Mouse (Mus musculus) liver, embryonic 13.5 days (tissue): ENCODE data around the gene Asap2. TPM values are rescaled to one million over a fixed set of nuclear protein-coding genes. Genes with fewer than 3 reads are reported as not detected.

Experiments
- ATAC-seq: fragments of 200-750 bp; cut with Nextera tagmentation; 2 replicates; pipeline ENCODE4 v1.8.0; 2017; ENCODE audit warnings: low read depth, mild to moderate bottlenecking, moderate number of reproducible peaks, moderate library complexity
- DNase-seq: peaks from one replicate; pipeline ENCODE4 v3.0.0; 2022
- H3K27ac ChIP-seq: fragments of 300-500 bp; sonication (generic); 2 replicates; pipeline ENCODE4 v1.5.1; 2015; ENCODE audit warnings: moderate library complexity, mild to moderate bottlenecking, inconsistent platforms
- H3K27me3 ChIP-seq: fragments of 300-500 bp; sonication (generic); 2 replicates; pipeline ENCODE4 v1.6.1; 2015; ENCODE audit warnings: mild to moderate bottlenecking, inconsistent platforms
- H3K36me3 ChIP-seq: fragments of 300-500 bp; sonication (generic); 2 replicates; pipeline ENCODE4 v1.6.1; 2015; ENCODE audit warnings: mild to moderate bottlenecking, inconsistent platforms
- H3K4me1 ChIP-seq: fragments of 300-500 bp; sonication (generic); replicated peaks from 2 replicates; pipeline ENCODE4 v1.6.1; 2015; ENCODE audit warnings: inconsistent platforms
- H3K4me2 ChIP-seq: fragments of 300-500 bp; sonication (generic); 2 replicates; pipeline ENCODE4 v1.6.1; 2015; ENCODE audit warnings: inconsistent platforms, mild to moderate bottlenecking, moderate library complexity
- H3K4me3 ChIP-seq: fragments of 300-500 bp; sonication (generic); replicated peaks from 2 replicates; pipeline ENCODE4 v1.5.1; 2015; ENCODE audit warnings: mild to moderate bottlenecking, inconsistent platforms
- H3K9ac ChIP-seq: fragments of 300-500 bp; sonication (generic); 2 replicates; pipeline ENCODE4 v1.6.1; 2015; ENCODE audit warnings: mild to moderate bottlenecking, inconsistent platforms
- H3K9me3 ChIP-seq: fragments of 300-500 bp; sonication (generic); replicated peaks from 2 replicates; pipeline ENCODE4 v1.6.1; 2016; ENCODE audit warnings: inconsistent platforms
- WGBS: fragments of 180-500 bp; shearing (Covaris S2); methylation state at CpG from one replicate; pipeline ENCODE4 v1.1.7; 2015; ENCODE audit not compliant: insufficient replicate concordance; 5-methylcytosine and 5-hydroxymethylcytosine counted together
- polyA plus RNA-seq: library from polyadenylated mRNA; unstranded; fragments of >200 nt; fragmentation: Nextera tagmentation; extraction: Ambion mirVana; gene quantifications from 2 replicates; pipeline ENCODE4 v1.2.1, GENCODE M21; 2015

Gene Asap2
- polyA plus RNA-seq, 1 experiment from 2014 or later: 1.1 TPM

DNA sequence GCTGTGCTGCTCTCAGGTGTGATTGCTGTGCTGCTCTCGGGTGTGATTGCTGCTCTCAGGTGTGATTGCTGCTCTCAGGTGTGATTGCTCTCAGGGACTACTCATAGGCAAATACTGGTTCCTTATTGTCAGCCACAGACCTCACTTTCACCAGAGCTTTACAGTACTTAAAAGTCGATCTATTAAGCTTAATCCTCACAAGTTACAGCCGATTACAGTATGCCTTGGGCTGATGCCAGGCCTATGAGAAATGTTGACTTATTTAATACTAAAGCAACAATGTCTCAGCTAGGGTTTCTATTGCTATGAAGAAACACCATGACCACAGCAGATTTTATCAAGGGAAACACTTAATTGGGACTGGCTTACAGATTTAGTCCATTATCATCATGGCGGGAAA is 206.2 kb downstream of the Asap2 start:
- Histone ChIP-seq H3K36me3 (no peaks in the 10 kb centered on the region), H3K27ac (no peak overlapping the region), H3K4me1 (peaks cover 41% of the 10 kb centered on the region), H3K9me3 (no peaks in the 10 kb centered on the region), H3K27me3 (no peaks in the 10 kb centered on the region), H3K4me3 (no peak overlapping the region), H3K4me2 (no peak overlapping the region), H3K9ac (no peak overlapping the region)
- DNase-seq (no peak), ATAC-seq (no peak)
- WGBS: 67% methylated on average over 4 of the region's 4 CpGs

DNA sequence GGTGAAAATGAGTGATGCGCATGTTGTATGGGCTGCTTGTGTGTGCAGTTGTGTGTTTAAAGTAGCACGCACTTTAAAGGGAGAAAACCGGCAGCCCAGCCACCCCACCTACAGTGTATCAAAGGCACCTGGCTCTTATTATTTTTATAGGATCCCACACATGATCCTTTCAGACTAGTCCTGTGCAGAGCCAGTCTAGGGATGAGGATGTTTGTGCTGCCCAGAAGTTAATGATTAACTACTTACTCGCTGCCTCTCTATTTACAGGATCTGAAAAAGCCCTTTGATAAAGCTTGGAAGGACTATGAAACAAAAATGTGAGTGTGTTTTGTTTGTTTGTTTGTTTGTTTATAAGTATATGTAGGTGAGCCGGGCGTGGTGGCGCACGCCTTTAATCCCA is 210.4 kb downstream of the Asap2 start:
- no peak overlapping the region for H3K4me3 ChIP-seq
- no peak overlapping the region for H3K9ac ChIP-seq
- DNase-seq (no peak), ATAC-seq (peak; percentile 35; the same call in 1 of the 2 replicates)
- peaks cover 51% of the 10 kb centered on the region for H3K4me1 ChIP-seq
- WGBS: 87% methylated on average over 8 of the region's 8 CpGs
- no peaks in the 10 kb centered on the region for H3K27me3 ChIP-seq
- no peak overlapping the region for H3K27ac ChIP-seq
- no peak overlapping the region for H3K4me2 ChIP-seq
- no peaks in the 10 kb centered on the region for H3K9me3 ChIP-seq
- H3K36me3 ChIP-seq: no peaks in the 10 kb centered on the region

DNA sequence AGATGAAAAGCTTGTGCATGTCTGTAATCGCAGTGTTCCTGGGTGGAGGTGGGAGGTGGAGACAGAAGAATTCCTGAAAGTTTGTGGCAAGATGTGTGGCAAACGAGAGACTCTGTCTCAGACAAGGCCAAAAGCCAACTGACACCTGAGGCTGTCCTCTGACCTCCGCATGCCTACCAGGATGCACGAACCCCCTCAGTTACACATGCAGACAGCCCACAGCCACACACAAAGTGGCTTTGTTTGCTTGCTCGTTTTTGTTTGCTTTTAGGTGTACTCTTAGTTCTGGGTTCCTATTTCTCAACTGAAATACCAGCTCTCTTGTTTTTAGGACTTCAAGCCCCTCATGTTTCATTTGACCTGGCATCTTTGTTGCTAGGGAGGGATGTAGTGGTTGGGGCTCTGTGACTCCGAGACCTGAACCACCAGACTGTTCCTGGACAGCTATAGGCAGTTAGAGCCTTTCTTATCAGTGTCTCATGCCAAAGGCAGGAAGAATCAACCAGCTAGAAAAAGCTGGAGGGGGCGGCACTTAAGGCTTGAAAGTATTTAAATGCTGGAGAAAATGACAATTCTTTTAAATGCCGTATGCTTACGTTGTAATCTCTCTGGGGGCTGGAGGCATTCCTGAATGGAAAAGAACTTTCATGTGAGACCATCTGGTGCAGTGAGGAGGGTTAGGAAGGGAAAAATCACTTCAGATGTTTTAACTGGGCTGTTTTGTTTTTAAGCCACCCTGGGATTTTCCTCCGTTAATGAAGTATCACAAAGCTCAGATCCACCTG is 211.4 kb downstream of the Asap2 start:
- no peaks in the 10 kb centered on the region for H3K9me3 ChIP-seq
- no peak overlapping the region for H3K9ac ChIP-seq
- ATAC-seq (0 out of 2 replicates have a peak, but pooled peaks have one; percentile 22), DNase-seq (no peak)
- H3K27me3 ChIP-seq: no peaks in the 10 kb centered on the region
- peak overlapping the region; percentile 48 for H3K27ac ChIP-seq
- H3K4me1 ChIP-seq: peaks cover 62% of the 10 kb centered on the region
- H3K36me3 ChIP-seq: no peaks in the 10 kb centered on the region
- H3K4me2 ChIP-seq: no peak overlapping the region
- no peak overlapping the region for H3K4me3 ChIP-seq
- 53% methylated on average over 10 of the region's 10 CpGs for WGBS

DNA sequence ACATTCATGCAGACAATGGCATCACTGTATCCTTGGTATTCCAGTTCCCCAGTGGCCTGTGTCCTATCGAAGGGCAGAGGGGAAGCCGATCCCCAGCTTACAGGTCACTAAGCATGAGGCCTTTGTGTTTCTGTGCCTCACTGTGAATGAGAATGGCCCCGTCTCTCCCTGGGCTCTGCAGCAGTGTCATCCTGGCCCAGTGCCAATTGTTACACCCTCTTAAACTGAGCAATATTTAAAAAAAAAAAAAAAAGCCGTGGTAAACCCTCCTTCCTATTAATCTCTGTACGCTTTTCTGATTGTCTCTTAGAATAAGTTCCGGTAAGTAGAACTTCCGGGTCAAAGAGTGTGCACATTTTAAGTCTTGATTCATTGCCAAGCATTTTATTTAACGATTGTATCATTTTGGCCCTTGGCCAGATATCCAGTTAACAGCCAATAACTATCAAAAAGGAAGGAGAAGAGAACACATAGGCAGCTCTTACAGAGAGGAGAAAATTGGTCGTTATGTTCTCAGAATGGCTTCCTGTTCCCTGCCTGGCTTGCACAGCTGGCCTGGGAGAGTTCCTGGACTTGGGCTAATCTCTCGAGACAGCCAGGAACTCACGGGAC is 214.5 kb downstream of the Asap2 start:
- Histone ChIP-seq H3K9ac (no peak overlapping the region), H3K4me3 (no peak overlapping the region), H3K4me2 (no peak overlapping the region), H3K36me3 (0 out of 2 replicates have a peak, but pooled peaks cover 3% of the 10 kb centered on the region), H3K9me3 (no peaks in the 10 kb centered on the region), H3K4me1 (peaks cover 71% of the 10 kb centered on the region), H3K27ac (no peak overlapping the region), H3K27me3 (no peaks in the 10 kb centered on the region)
- DNase-seq: no peak
- 55% methylated on average over 11 of the region's 11 CpGs for WGBS
- no peak for ATAC-seq

DNA sequence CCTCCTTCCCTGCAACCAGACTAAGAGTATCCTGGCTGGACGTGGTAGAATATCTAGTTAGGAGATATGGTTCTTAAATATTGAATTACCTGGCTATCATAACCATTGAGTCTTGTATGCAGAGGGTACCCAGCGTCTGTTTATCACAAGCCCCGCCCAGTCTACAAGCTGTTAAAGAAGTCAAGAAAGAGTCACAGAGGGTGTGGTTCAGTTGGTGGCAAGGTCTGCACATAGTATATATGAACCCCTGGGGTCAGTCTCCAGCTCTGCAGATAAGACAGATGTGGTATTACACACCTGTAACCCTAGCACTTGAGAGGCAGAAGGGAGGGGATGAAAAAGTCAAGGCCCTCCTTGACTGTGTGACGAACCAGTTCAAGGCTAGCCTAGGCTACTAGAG is 215.5 kb downstream of the Asap2 start:
- Histone ChIP-seq H3K4me1 (peaks cover 67% of the 10 kb centered on the region), H3K36me3 (0 out of 2 replicates have a peak, but pooled peaks cover 3% of the 10 kb centered on the region), H3K4me3 (no peak overlapping the region), H3K4me2 (no peak overlapping the region), H3K9ac (no peak overlapping the region), H3K9me3 (no peaks in the 10 kb centered on the region), H3K27me3 (no peaks in the 10 kb centered on the region), H3K27ac (no peak overlapping the region; the same call in 1 of the 2 replicates)
- DNase-seq (no peak), ATAC-seq (peak; percentile 70)
- 31% methylated on average over 4 of the region's 4 CpGs for WGBS

DNA sequence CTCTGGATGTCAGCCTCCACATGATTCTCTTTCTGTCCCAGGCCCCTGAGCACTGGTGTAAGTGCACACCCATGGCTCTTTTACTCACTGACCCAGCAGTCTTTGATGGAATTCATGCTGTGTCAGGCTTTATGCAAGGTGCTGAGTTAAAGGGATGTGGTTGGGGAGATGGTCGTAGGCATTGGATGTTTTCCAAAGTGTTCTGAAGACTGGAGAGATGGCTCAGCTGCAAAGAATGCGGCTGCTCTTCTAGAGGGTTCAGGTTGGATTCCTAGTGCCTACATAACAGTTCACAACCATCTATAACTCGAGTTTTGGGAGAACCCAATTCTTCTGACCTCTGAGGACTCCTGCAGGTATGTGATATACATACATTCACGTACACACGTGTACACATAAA is 217.2 kb downstream of the Asap2 start:
- DNase-seq: no peak
- H3K4me3 ChIP-seq: no peak overlapping the region
- H3K36me3 ChIP-seq: 0 out of 2 replicates have a peak, but pooled peaks cover 3% of the 10 kb centered on the region
- no peak overlapping the region for H3K27ac ChIP-seq
- H3K9ac ChIP-seq: no peak overlapping the region
- H3K27me3 ChIP-seq: no peaks in the 10 kb centered on the region
- 73% methylated on average over 5 of the region's 5 CpGs for WGBS
- H3K9me3 ChIP-seq: no peaks in the 10 kb centered on the region
- H3K4me1 ChIP-seq: peaks cover 55% of the 10 kb centered on the region
- no peak overlapping the region for H3K4me2 ChIP-seq
- ATAC-seq: no peak

DNA sequence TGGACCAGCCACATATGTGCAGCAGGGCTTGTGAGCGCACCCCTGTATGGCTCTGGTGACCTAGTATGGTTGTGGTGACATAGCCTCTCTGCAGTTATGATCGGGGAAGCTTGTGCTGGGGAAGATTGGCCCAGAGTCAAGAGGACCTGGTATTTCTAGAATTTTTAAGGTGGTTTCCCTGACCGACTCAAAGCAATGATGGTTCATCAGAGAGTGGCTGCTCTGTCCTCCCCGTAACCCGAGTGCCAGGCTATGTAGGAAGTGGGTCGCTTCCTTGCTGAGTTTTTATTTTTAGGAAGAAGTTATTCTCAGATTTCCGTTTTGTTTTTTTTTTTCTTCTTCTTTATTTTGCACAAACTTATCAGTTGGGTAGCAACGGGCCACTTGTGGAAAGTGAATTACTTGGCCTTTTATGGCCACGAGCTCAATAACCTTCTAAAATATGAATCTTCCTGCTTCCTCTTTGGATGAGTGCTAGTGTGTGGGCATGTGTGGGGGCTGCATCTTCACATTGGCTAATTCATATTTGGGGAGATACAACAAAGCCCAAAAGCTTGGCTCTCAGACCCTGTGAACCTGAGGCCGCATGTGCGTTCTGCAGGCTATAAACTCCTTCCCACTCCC is 218.0 kb downstream of the Asap2 start:
- ATAC-seq (no peak), DNase-seq (no peak)
- Histone ChIP-seq H3K36me3 (0 out of 2 replicates have a peak, but pooled peaks cover 3% of the 10 kb centered on the region), H3K9ac (no peak overlapping the region), H3K4me3 (no peak overlapping the region), H3K4me1 (peaks cover 53% of the 10 kb centered on the region), H3K9me3 (no peaks in the 10 kb centered on the region), H3K4me2 (no peak overlapping the region), H3K27me3 (no peaks in the 10 kb centered on the region), H3K27ac (peak overlapping the region; percentile 43)
- WGBS: 53% methylated on average over 11 of the region's 11 CpGs

DNA sequence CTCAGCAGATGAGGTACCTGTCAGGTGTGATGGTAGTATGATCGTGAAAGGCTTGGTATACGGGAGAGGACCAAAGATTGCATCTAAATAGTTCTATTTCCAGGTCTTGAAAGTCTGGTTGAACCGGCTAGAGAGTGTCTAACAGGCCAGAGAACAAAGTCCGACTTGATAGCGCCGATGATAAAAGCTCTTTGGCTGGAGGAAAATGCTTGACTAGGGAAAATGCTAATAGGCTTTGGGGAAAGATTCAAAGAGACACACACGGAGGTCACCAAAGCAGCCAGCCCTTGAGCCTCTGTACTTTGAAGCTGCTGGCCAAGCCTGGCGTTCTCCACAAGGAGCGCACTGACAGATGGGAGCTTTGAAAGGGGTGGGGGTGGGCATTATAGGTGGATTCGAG is 219.0 kb downstream of the Asap2 start:
- no peak overlapping the region for H3K4me2 ChIP-seq
- H3K36me3 ChIP-seq: 0 out of 2 replicates have a peak, but pooled peaks cover 3% of the 10 kb centered on the region
- no peaks in the 10 kb centered on the region for H3K27me3 ChIP-seq
- 68% methylated on average over 10 of the region's 10 CpGs for WGBS
- peaks cover 49% of the 10 kb centered on the region for H3K4me1 ChIP-seq
- H3K9me3 ChIP-seq: no peaks in the 10 kb centered on the region
- no peak overlapping the region for H3K4me3 ChIP-seq
- no peak overlapping the region for H3K9ac ChIP-seq
- no peak for ATAC-seq
- no peak for DNase-seq
- H3K27ac ChIP-seq: peak overlapping the region; percentile 7; the same call in 1 of the 2 replicates

DNA sequence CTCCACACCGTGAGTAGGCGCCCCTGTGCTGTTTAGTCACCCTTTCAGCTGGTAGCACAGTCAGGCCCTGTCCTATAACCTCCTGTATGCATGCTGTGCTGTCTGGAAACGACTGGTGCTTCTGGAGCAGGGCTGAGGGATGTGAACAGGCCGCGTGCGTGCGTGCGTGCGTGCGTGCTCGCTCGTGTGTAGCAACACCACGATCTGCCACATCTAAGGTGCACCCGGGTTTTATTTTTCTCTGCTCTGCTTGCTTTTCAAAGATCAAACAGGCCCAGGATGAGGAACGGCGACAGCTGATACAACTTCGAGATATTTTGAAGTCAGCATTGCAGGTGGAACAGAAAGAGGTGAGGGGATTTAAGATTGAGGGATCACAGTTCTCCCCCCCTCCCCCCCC is 222.6 kb downstream of the Asap2 start:
- no peak overlapping the region for H3K27ac ChIP-seq
- peaks cover 29% of the 10 kb centered on the region for H3K4me1 ChIP-seq
- H3K9ac ChIP-seq: no peak overlapping the region
- H3K4me2 ChIP-seq: no peak overlapping the region
- DNase-seq (no peak), ATAC-seq (no peak)
- no peaks in the 10 kb centered on the region for H3K9me3 ChIP-seq
- 81% methylated on average over 17 of the region's 17 CpGs for WGBS
- H3K36me3 ChIP-seq: 0 out of 2 replicates have a peak, but pooled peaks cover 2% of the 10 kb centered on the region
- H3K27me3 ChIP-seq: no peaks in the 10 kb centered on the region
- H3K4me3 ChIP-seq: no peak overlapping the region

DNA sequence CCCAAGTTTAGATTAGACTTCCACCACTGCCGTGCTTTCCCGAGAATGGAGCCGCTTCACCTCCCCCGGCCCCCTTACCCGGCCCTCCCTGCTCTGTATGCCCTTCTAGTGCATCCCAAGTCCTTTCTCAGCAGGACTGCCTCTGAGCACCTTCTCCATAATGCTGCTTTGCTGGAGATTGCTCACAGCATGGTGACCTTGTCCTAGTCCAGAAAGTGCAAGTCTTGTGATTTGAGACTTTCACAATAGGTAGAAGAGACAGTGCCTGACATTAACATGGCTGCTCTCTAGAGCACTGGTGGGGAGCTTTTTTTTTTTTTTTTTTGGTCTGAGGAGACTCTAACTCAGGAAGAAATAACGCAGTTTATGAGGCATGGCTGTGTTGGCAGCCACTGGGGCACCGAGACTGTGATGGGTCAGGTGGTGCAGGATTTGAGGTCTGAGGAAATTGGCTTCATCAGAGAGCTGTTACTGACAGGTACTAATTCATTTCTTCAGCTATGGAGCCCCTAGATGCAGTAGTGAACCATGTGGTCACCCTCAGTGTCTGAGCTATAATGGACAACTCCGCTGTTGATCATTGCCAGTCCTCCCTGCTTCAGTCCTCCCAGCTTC is 224.4 kb downstream of the Asap2 start:
- ATAC-seq (no peak), DNase-seq (no peak)
- no peaks in the 10 kb centered on the region for H3K9me3 ChIP-seq
- peaks cover 19% of the 10 kb centered on the region for H3K4me1 ChIP-seq
- whole genome bisulfite sequencing: 84% methylated on average over 8 of the region's 8 CpGs
- no peak overlapping the region for H3K27ac ChIP-seq
- no peak overlapping the region for H3K4me2 ChIP-seq
- H3K4me3 ChIP-seq: no peak overlapping the region
- H3K36me3 ChIP-seq: no peaks in the 10 kb centered on the region
- no peak overlapping the region for H3K9ac ChIP-seq
- no peaks in the 10 kb centered on the region for H3K27me3 ChIP-seq

DNA sequence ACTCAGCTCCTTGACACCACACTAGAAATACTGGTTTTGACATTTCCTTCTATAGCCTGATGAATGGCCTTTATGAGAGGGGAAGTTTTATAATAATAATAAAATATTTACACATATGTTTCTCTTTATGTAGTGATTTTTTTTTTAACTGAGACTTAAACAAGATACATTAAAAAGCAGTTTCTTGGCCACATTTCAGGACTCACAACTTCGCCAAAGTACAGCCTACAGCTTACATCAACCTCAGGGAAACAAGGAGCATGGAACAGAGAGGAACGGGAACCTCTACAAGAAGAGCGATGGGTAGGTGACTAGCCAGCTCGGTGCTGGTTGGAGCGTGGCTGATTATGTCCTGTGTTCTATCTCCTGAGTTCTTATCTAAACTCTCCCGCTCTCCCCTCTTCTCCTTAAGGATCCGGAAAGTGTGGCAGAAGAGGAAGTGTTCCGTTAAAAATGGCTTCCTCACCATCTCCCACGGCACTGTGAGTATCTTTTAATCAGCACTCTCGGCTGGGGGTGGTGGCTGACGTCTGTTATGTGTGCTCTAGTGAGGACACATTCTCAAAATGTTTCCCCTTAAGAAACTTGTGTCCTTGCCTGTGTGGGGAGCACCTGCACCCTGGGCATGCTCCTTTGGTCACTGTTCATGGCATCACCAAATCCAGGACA is 227.7 kb downstream of the Asap2 start:
- H3K27me3 ChIP-seq: no peaks in the 10 kb centered on the region
- ATAC-seq (no peak), DNase-seq (no peak)
- H3K27ac ChIP-seq: no peak overlapping the region
- no peaks in the 10 kb centered on the region for H3K9me3 ChIP-seq
- H3K4me1 ChIP-seq: peaks cover 18% of the 10 kb centered on the region
- peak overlapping the region; percentile 21; the same call in 1 of the 2 replicates for H3K4me2 ChIP-seq
- H3K36me3 ChIP-seq: no peaks in the 10 kb centered on the region
- 21% methylated on average over 11 of the region's 11 CpGs for WGBS
- no peak overlapping the region for H3K4me3 ChIP-seq
- no peak overlapping the region for H3K9ac ChIP-seq
